Mouse (Mus musculus) bone marrow macrophage, adult 2 months (primary cell): Measurements from ENCODE around the gene Zcchc3.

Experiments used
- CTCF ChIP-seq: IDR thresholded peaks from 2 replicates; pipeline ENCODE4 v1.5.1; 2012; ENCODE audit warnings: low read depth, mild to moderate bottlenecking, low read length, moderate library complexity
- POLR2A ChIP-seq: IDR thresholded peaks from 2 replicates; pipeline ENCODE4 v1.6.1; 2012; ENCODE audit warnings: mild to moderate bottlenecking, low read depth, low read length, borderline replicate concordance

GRCm38 (mm10) chr2:152409781-152410180, 5.0 kb downstream of the Zcchc3 start:
- TF ChIP-seq CTCF (no peak), POLR2A (no peak)
